Mouse (Mus musculus) heart, adult 2 months (tissue): ENCODE measurements around the gene Ces3a.

Experiments used
- CTCF ChIP-seq: fragments of 200-600 bp; IDR thresholded peaks from 2 replicates; pipeline ENCODE4 v1.8.1; 2022; ENCODE audit warnings: antibody characterized with exemption, mild to moderate bottlenecking, moderate library complexity
- EP300 ChIP-seq: fragments of 200-500 bp; IDR thresholded peaks from 2 replicates; pipeline ENCODE4 v1.6.1; 2011; ENCODE audit warnings: low read depth, low read length, control low read depth; ENCODE audit not compliant: insufficient read depth
- POLR2A ChIP-seq: fragments of 200-500 bp; IDR thresholded peaks from 2 replicates; pipeline ENCODE4 v1.6.1; 2011; ENCODE audit warnings: mild to moderate bottlenecking, low read depth, low read length, control low read depth; ENCODE audit not compliant: insufficient read depth

- TF ChIP-seq CTCF (no peak), POLR2A (no peak), EP300 (no peak)
These were observed 55.8 kb downstream of the Ces3a start for GRCm38 (mm10) chr8:105104220-105104619.
